Mouse (Mus musculus) lung, postnatal 0 days (tissue): ENCODE results near the gene Zfp968. TPM values are rescaled to one million over a fixed set of nuclear protein-coding genes. Genes with fewer than 3 reads are reported as not detected.
"Not testable (repeated sequence)": the region's sequence is repeated elsewhere in the genome, so short reads cannot be mapped to it uniquely, and the experiment has no call there.

Source experiments
- ATAC-seq: fragments of 200-750 bp; cut with Nextera tagmentation; 2 replicates; pipeline ENCODE4 v1.8.0; 2017; ENCODE audit warnings: moderate library complexity
- DNase-seq: peaks from one replicate; pipeline ENCODE4 v3.0.0-alpha.2; 2016; ENCODE audit warnings: low spot score
- H3K27ac ChIP-seq: fragments of 300-500 bp; sonication (generic); 2 replicates; pipeline ENCODE4 v1.5.1; 2014; ENCODE audit warnings: antibody characterized with exemption, mild to moderate bottlenecking, low read length, mixed read lengths
- H3K27me3 ChIP-seq: fragments of 300-500 bp; sonication (generic); replicated peaks from 2 replicates; pipeline ENCODE4 v1.6.1; 2014; ENCODE audit warnings: low read length, mixed read lengths; ENCODE audit not compliant: insufficient read depth
- H3K36me3 ChIP-seq: fragments of 300-500 bp; sonication (generic); 2 replicates; pipeline ENCODE4 v1.6.1; 2014; ENCODE audit warnings: low read length, mixed read lengths; ENCODE audit not compliant: insufficient read depth
- H3K4me1 ChIP-seq: fragments of 300-500 bp; sonication (generic); 2 replicates; pipeline ENCODE4 v1.6.1; 2014; ENCODE audit warnings: antibody characterized with exemption, low read depth, low read length, mixed read lengths; ENCODE audit not compliant: insufficient read depth
- H3K4me2 ChIP-seq: fragments of 300-500 bp; sonication (generic); replicated peaks from 2 replicates; pipeline ENCODE4 v1.6.1; 2014; ENCODE audit warnings: low read depth, mild to moderate bottlenecking, low read length, moderate library complexity, mixed read lengths
- H3K4me3 ChIP-seq: fragments of 300-500 bp; sonication (generic); 2 replicates; pipeline ENCODE4 v1.5.1; 2014; ENCODE audit warnings: low read depth, low read length
- H3K9ac ChIP-seq: fragments of 300-500 bp; sonication (generic); replicated peaks from 2 replicates; pipeline ENCODE4 v1.6.1; 2014; ENCODE audit warnings: low read depth, mild to moderate bottlenecking
- H3K9me3 ChIP-seq: fragments of 300-500 bp; sonication (generic); 2 replicates; pipeline ENCODE4 v1.6.1; 2016; ENCODE audit warnings: low read length, mixed read lengths
- WGBS: fragments of 180-500 bp; shearing (Covaris S2); extraction: QIAGEN DNeasy Blood & Tissue Kit; methylation state at CpG from one replicate; pipeline ENCODE4 v1.1.7; 2014; 5-methylcytosine and 5-hydroxymethylcytosine counted together
- polyA plus RNA-seq: library from polyadenylated mRNA; unstranded; fragments of >200 nt; fragmentation: Nextera tagmentation; extraction: Ambion mirVana; gene quantifications from 2 replicates; pipeline ENCODE4 v1.2.1, GENCODE M21; 2015

Zfp968 gene
- polyA plus RNA-seq, result 2.6 and 5.6 TPM in 2 replicates

DNA sequence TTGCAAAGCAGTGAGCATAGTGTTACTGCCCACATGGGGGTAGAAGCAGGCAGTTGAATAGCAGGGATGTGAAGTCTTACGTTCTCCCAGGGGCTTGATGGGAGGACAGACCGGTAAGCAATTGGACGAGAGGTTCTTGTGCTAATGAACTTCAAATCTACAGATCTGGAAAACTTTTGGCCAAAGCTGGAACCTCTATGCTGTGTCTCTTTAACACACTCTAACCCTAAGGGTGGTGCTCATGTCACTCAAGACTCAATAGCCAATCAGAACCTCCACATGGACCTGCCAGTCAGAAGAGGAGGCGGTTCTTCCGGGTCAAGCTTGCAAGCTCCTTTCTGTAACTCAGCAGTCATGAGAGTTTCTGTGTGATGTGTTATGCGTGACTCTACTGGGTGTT, at the start of gene Zfp968:
Zfp968 (plus strand) TSS at position 301 of the 400 bp plus-strand sequence.
- WGBS, result no CpG with 5 or more reads among the region's 6 CpGs
- H3K36me3 ChIP-seq, ATAC-seq, H3K27ac ChIP-seq, H3K9ac ChIP-seq, H3K4me1 ChIP-seq, H3K4me3 ChIP-seq, DNase-seq, H3K9me3 ChIP-seq, H3K4me2 ChIP-seq, H3K27me3 ChIP-seq: not testable (repeated sequence)

DNA sequence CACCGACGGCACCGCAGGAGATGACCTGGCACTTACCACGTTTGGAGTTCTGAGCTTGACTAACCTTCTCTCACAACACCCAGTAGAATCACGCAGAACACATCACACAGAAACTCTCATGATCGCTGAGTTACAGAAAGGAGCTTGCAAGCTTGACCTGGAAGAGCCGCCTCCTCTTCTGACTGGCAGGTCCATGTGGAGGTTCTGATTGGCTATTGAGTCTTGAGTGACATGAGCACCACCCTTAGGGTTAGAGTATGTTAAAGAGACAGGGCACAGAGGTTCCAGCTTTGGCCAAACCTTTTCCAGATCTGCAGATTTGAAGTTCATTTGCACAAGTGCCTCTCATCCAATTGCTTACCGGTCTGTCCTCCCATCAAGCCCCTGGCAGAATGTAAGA, 34.1 kb upstream of the Zfp968 start, which contains the start of gene Gm4631:
Gm4631 (minus strand) TSS at position 101 of the 400 bp plus-strand sequence.
- not testable (repeated sequence) for H3K4me3 ChIP-seq, DNase-seq

More for the DNA sequence above, 34.1 kb upstream of the Zfp968 start, which contains the start of gene Gm4631:
- H3K9me3 ChIP-seq, H3K4me2 ChIP-seq, H3K4me1 ChIP-seq, H3K27ac ChIP-seq, H3K27me3 ChIP-seq, H3K36me3 ChIP-seq, H3K9ac ChIP-seq, ATAC-seq: not testable (repeated sequence)
- no CpG with 5 or more reads among the region's 8 CpGs for WGBS

Other genes starting within 250 kb of the Zfp968 start
- gene Gm14399, start 230.4 kb upstream of the Zfp968 start, polyA plus RNA-seq, result 4.1 TPM in 2 replicates
- 0.31 and 0.47 TPM in 2 replicates for gene Gm14443, start 196.6 kb upstream of the Zfp968 start, polyA plus RNA-seq
- gene Gm14391, start 165.5 kb upstream of the Zfp968 start, polyA plus RNA-seq, result 4.2 and 5.3 TPM in 2 replicates
- not detected in 2 replicates for gene Gm14440, start 97.3 kb upstream of the Zfp968 start, polyA plus RNA-seq
- 6.9 and 9.7 TPM in 2 replicates for gene Gm4631, start 34.2 kb upstream of the Zfp968 start, polyA plus RNA-seq
- 10.7 and 11.7 TPM in 2 replicates for gene Gm4724, start 63.4 kb downstream of the Zfp968 start, polyA plus RNA-seq
- 3.3 and 4.7 TPM in 2 replicates for gene Zfp965, start 97.5 kb downstream of the Zfp968 start, polyA plus RNA-seq